Mouse (Mus musculus) CH12.LX (cell line): ENCODE measurements around the gene Gimap5. TPM values are rescaled to one million over a fixed set of nuclear protein-coding genes. Genes with fewer than 3 reads are reported as not detected.
A peak's percentile ranks its signal among the peaks of the same experiment; 100 is the strongest.

ENCODE experiments used
- DNase-seq: peaks from one replicate; pipeline ENCODE4 v3.0.0-alpha.2; 2013; ENCODE audit errors: extremely low read depth
- H3K27ac ChIP-seq: 2 replicates; pipeline ENCODE4 v1.5.1; 2012; ENCODE audit warnings: low read depth, mild to moderate bottlenecking, control low read depth, moderate library complexity; ENCODE audit not compliant: insufficient read depth
- H3K27me3 ChIP-seq: replicated peaks from 2 replicates; pipeline ENCODE3; 2012; ENCODE audit warnings: inconsistent platforms
- H3K36me3 ChIP-seq, 2 experiments: replicated peaks in 1 of 2; 2 replicates each; pipeline versions ENCODE3 to v1.6.1; 2012; ENCODE audit warnings: inconsistent platforms in 1 of 2, low read length in 1 of 2, mild to moderate bottlenecking in 1 of 2, mixed read lengths in 1 of 2, moderate library complexity in 1 of 2; ENCODE audit not compliant: control insufficient read depth in 1 of 2, insufficient read depth in 1 of 2
- H3K4me1 ChIP-seq, 2 experiments: 2 replicates each; pipeline ENCODE4 v1.6.1; 2012; ENCODE audit warnings: inconsistent platforms in 1 of 2, moderate library complexity in 1 of 2; ENCODE audit not compliant: insufficient read depth in 2 of 2, control insufficient read depth in 1 of 2
- H3K4me2 ChIP-seq: 2 replicates; pipeline ENCODE4 v1.6.1; 2012; ENCODE audit warnings: low read depth, mild to moderate bottlenecking, control low read depth; ENCODE audit not compliant: poor library complexity, insufficient read depth, severe bottlenecking
- H3K4me3 ChIP-seq, 3 experiments: fragments of 150-350 bp in 1 of 3; sonication (generic) in 1 of 3; replicated peaks in 1 of 3; 2 replicates each; pipeline versions ENCODE3 to v1.5.1; 2011 to 2012; ENCODE audit warnings: low read depth in 2 of 3, low read length in 2 of 3, mild to moderate bottlenecking in 2 of 3, moderate library complexity in 2 of 3, control low read depth in 1 of 3, improper control_type of control experiment in 1 of 3, inconsistent platforms in 1 of 3, mixed read lengths in 1 of 3; ENCODE audit not compliant: poor library complexity in 1 of 3
- H3K79me2 ChIP-seq: replicated peaks from 2 replicates; pipeline ENCODE4 v1.6.1; 2012; ENCODE audit warnings: mild to moderate bottlenecking, moderate library complexity; ENCODE audit not compliant: control insufficient read depth, poor library complexity, insufficient read depth, severe bottlenecking; ENCODE audit errors: extremely low read depth
- H3K9ac ChIP-seq: 2 replicates; pipeline ENCODE4 v1.6.1; 2012; ENCODE audit warnings: low read depth, mild to moderate bottlenecking, control low read depth, moderate library complexity; ENCODE audit not compliant: insufficient read depth
- H3K9me3 ChIP-seq: replicated peaks from 2 replicates; pipeline ENCODE3; 2012; ENCODE audit warnings: low read length, inconsistent platforms, mixed read lengths
- BHLHE40 ChIP-seq: IDR thresholded peaks from 2 replicates; pipeline ENCODE4 v1.6.1; 2011; ENCODE audit warnings: mild to moderate bottlenecking, low read depth, low read length, improper control_type of control experiment
- CHD1 ChIP-seq: IDR thresholded peaks from 2 replicates; pipeline ENCODE4 v1.6.1; 2012; ENCODE audit warnings: low read depth, low read length, improper control_type of control experiment, inconsistent platforms
- CHD2 ChIP-seq: IDR thresholded peaks from 2 replicates; pipeline ENCODE4 v1.6.1; 2011; ENCODE audit warnings: low read length, improper control_type of control experiment
- ELF1 ChIP-seq: IDR thresholded peaks from 2 replicates; pipeline ENCODE4 v1.6.1; 2014; ENCODE audit warnings: low read depth, mild to moderate bottlenecking, inconsistent platforms, low read length, improper control_type of control experiment
- IRF4 ChIP-seq: IDR thresholded peaks from 2 replicates; pipeline ENCODE4 v1.6.1; 2014; ENCODE audit warnings: low read depth, mild to moderate bottlenecking, inconsistent platforms, low read length, improper control_type of control experiment
- JUN ChIP-seq: IDR thresholded peaks from 2 replicates; pipeline ENCODE4 v1.6.1; 2011; ENCODE audit warnings: low read depth, mild to moderate bottlenecking, low read length, improper control_type of control experiment, moderate library complexity; ENCODE audit not compliant: insufficient read depth
- JUND ChIP-seq: conservative IDR thresholded peaks from 2 replicates; pipeline ENCODE4 v1.6.1; 2011; ENCODE audit warnings: low read depth, low read length, improper control_type of control experiment
- MAX ChIP-seq: IDR thresholded peaks from 2 replicates; pipeline ENCODE4 v1.6.1; 2011; ENCODE audit warnings: low read length, improper control_type of control experiment
- MAZ ChIP-seq: IDR thresholded peaks from 2 replicates; pipeline ENCODE4 v1.6.1; 2012; ENCODE audit warnings: low read depth, mild to moderate bottlenecking, inconsistent platforms, low read length, improper control_type of control experiment, moderate library complexity
- MXI1 ChIP-seq: IDR thresholded peaks from 2 replicates; pipeline ENCODE4 v1.6.1; 2011; ENCODE audit warnings: mild to moderate bottlenecking, low read depth, low read length, improper control_type of control experiment
- POLR2AphosphoS2 ChIP-seq: IDR thresholded peaks from 2 replicates; pipeline ENCODE4 v1.6.1; 2011; ENCODE audit warnings: low read depth, low read length, improper control_type of control experiment
- dilution Hi-C: fragments of 300-500 bp; cut with MboI; formaldehyde crosslinking; loops from 2 replicates; pipeline ENCODE4 v1.14.3; 2020; ENCODE audit warnings: low sequenced_read_pairs; ENCODE audit not compliant: extremely low pct_unique_long_range_greater_than_20kb, extremely low pct_ligation_motif_present
- in situ Hi-C: fragments of 300-500 bp; cut with MboI; formaldehyde crosslinking; loops from 3 replicates; pipeline ENCODE4 v1.14.3; 2019; ENCODE audit warnings: low sequenced_read_pairs, low pct_ligation_motif_present, low pct_unique_long_range_greater_than_20kb, mixed read lengths
- polyA plus RNA-seq: library from polyadenylated mRNA; unstranded; fragments of >175 nt; gene quantifications from 2 replicates; pipeline ENCODE4 v1.2.1, GENCODE M21; 2012; ENCODE audit warnings: low read depth; ENCODE audit not compliant: insufficient read length
- total RNA-seq, 2 experiments: library from RNA; depleted of rRNA; stranded (reverse); fragments of 300-350 nt in 1 of 2; fragments of >200 nt in 1 of 2; gene quantifications; 2 replicates each; pipeline ENCODE4 v1.2.3; 2012 to 2014

Gimap5 gene
- total and polyA plus RNA-seq, 3 experiments = 56.9 to 82.1 (median 74.6) TPM

- TF ChIP-seq IRF4 = peak; percentile 33; the same call in 1 of the 2 replicates
These were observed 6.8 kb upstream of the Gimap5 start, which contains the start of gene Gimap1 (continued) for GRCm38 (mm10) chr6:48738961-48739779.

GRCm38 (mm10) chr6:48739780-48740055 is 6.3 kb upstream of the Gimap5 start:
- Histone ChIP-seq H3K9ac (peak overlapping the region; percentile 82), H3K27ac (peak overlapping the region; percentile 83), H3K79me2 (peaks cover 67% of the 10 kb centered on the region), H3K9me3 (peaks cover 11% of the 10 kb centered on the region), H3K36me3 (peaks cover 25 to 36% of the 10 kb centered on the region in 2 experiments), H3K4me1 (peaks cover 13 to 60% of the 10 kb centered on the region in 2 experiments), H3K4me2 (peak overlapping the region; percentile 89), H3K27me3 (no peaks in the 10 kb centered on the region), H3K4me3 (peak overlapping the region; percentile 66 to 76 (median 72))
- dilution Hi-C loops (no loop called here), in situ Hi-C loops (loop anchor here (5.0 kb wide), 1 partner anchor 37 kb away; no protein-coding TSS in a partner anchor)
- TF ChIP-seq CHD1 = peak; percentile 46; the same call in 1 of the 2 replicates
- no peak for TF ChIP-seq BHLHE40
- TF ChIP-seq MAX = 0 out of 2 replicates have a peak, but pooled peaks have one; percentile 8
- no peak for DNase-seq

- DNase-seq = no peak
- Histone ChIP-seq H3K4me1 (peaks cover 12 to 64% of the 10 kb centered on the region in 2 experiments), H3K36me3 (peaks cover 25 to 36% of the 10 kb centered on the region in 2 experiments), H3K4me3 (peak overlapping the region; percentile 66 to 76 (median 72)), H3K27me3 (no peaks in the 10 kb centered on the region), H3K9me3 (peaks cover 11% of the 10 kb centered on the region), H3K27ac (peak overlapping the region; percentile 90), H3K4me2 (peak overlapping the region; percentile 89), H3K9ac (peak overlapping the region; percentile 82), H3K79me2 (peaks cover 67% of the 10 kb centered on the region)
- in situ Hi-C loops (no loop called here), dilution Hi-C loops (no loop called here)
- no peak for TF ChIP-seq BHLHE40
- TF ChIP-seq ELF1 = peak; percentile 72; the same call in 1 of the 2 replicates
- no peak for TF ChIP-seq CHD2
- no peak for TF ChIP-seq MAZ
- peak; percentile 47; the same call in 1 of the 2 replicates for TF ChIP-seq POLR2AphosphoS2
- no peak for TF ChIP-seq JUND
- no peak for TF ChIP-seq JUN
- no peak for TF ChIP-seq MXI1
These were observed 5.4 kb upstream of the Gimap5 start for GRCm38 (mm10) chr6:48740501-48741169.
